Comparison of ENCODE assay signal across 13 mouse cellular contexts in genomic region chr8:116945169-116945910, GRCm38 (mm10). TPM values are rescaled to one million over a fixed set of nuclear protein-coding genes. Genes with fewer than 3 reads are reported as not detected.
A peak's percentile ranks its signal among the peaks of the same experiment; 100 is the strongest.
DNase-seq lines count a peak whose midpoint lies in the region; ATAC-seq lines count a peak whose summit lies in the region.
"Had no signal": no experiment of that assay in that cellular context is flagged by ENCODE, and none has a peak within 500 bp of the region (broad histone marks: within the 10 kb centered on the region; RNA-seq: fewer than 3 reads in every experiment).

No protein-coding gene starts in this region.

- intact Hi-C loops in left cerebral cortex, postnatal 10 days (cut with DNase I) = no loop called here

- no peak for ATAC-seq in heart, embryonic 15.5 days (replicated peaks; ENCODE audit: insufficient number of reproducible peaks, insufficient read depth, low FRiP score, low read depth)
- ATAC-seq in midbrain, embryonic 12.5 days (ENCODE audit: low FRiP score, low read depth) = no peak
- no peak for ATAC-seq in midbrain, embryonic 11.5 days (ENCODE audit: low FRiP score)
- peak; percentile 30 for ATAC-seq in megakaryocyte progenitor cell, adult 5-6 weeks (replicated peaks; ENCODE audit: poor library complexity)
- ATAC-seq: inflammation-experienced regulatory T-cells, adult 6 months had no signal

- H3K9me3 ChIP-seq in heart, embryonic 15.5 days (replicated peaks) = no peaks in the 10 kb centered on the region
- H3K9me3 ChIP-seq in midbrain, embryonic 12.5 days = no peaks in the 10 kb centered on the region
- H3K9me3 ChIP-seq in midbrain, embryonic 11.5 days (ENCODE audit: control insufficient read depth, low read length) = no peaks in the 10 kb centered on the region
- H3K9me3 ChIP-seq: embryonic facial prominence, embryonic 15.5 days had no signal

- DNase-seq in heart, adult 18-20 months = no peak
- DNase-seq in midbrain, embryonic 11.5 days (ENCODE audit: low spot score, missing footprints) = no peak
- DNase-seq in right cerebral cortex, adult 2 months (ENCODE audit: low spot score in 2 of 2) = no peak
- DNase-seq in left cerebral cortex, postnatal 10 days (ENCODE audit: extremely low spot score in 1 of 2, low spot score in 2 of 2) = no peak
- DNase-seq: adrenal gland, postnatal 25 days; cerebellum, postnatal 14 days; lung, postnatal 14 days had no signal

- H3K9ac ChIP-seq in heart, embryonic 15.5 days = no peak overlapping the region
- H3K9ac ChIP-seq in midbrain, embryonic 12.5 days (replicated peaks) = 0 out of 2 replicates have a peak overlapping the region, but pooled peaks have one; percentile 28
- H3K9ac ChIP-seq in midbrain, embryonic 11.5 days (ENCODE audit: low read length) = no peak overlapping the region

- H3K27me3 ChIP-seq in heart, embryonic 15.5 days = no peaks in the 10 kb centered on the region
- H3K27me3 ChIP-seq in midbrain, embryonic 12.5 days = no peaks in the 10 kb centered on the region
- H3K27me3 ChIP-seq in midbrain, embryonic 11.5 days (ENCODE audit: control insufficient read depth, insufficient read depth, low read length) = no peaks in the 10 kb centered on the region
- H3K27me3 ChIP-seq: embryonic facial prominence, embryonic 15.5 days had no signal

- H3K4me3 ChIP-seq in heart, embryonic 15.5 days = no peak overlapping the region
- H3K4me3 ChIP-seq in midbrain, embryonic 12.5 days = no peak overlapping the region
- H3K4me3 ChIP-seq in midbrain, embryonic 11.5 days (ENCODE audit: low read depth, low read length) = no peak overlapping the region
- H3K4me3 ChIP-seq in brown adipose tissue, adult 24 weeks (ENCODE audit: insufficient read depth, low read depth, low read length) = peak overlapping the region; percentile 96

- whole genome bisulfite sequencing in heart, embryonic 15.5 days = 55% methylated on average over 9 of the region's 9 CpGs
- WGBS in midbrain, embryonic 12.5 days = 91% methylated on average over 9 of the region's 9 CpGs
- WGBS in midbrain, embryonic 11.5 days = 86% methylated on average over 9 of the region's 9 CpGs

- peak overlapping the region; percentile 86 for H3K4me2 ChIP-seq in heart, embryonic 15.5 days
- H3K4me2 ChIP-seq in midbrain, embryonic 12.5 days (replicated peaks) = no peak overlapping the region
- H3K4me2 ChIP-seq in midbrain, embryonic 11.5 days = no peak overlapping the region

- H3K4me1 ChIP-seq in heart, embryonic 15.5 days (replicated peaks) = peaks cover 52% of the 10 kb centered on the region
- peaks cover 16% of the 10 kb centered on the region for H3K4me1 ChIP-seq in midbrain, embryonic 12.5 days
- peaks cover 9% of the 10 kb centered on the region; the same call in 1 of the 2 replicates for H3K4me1 ChIP-seq in midbrain, embryonic 11.5 days (ENCODE audit: control insufficient read depth, insufficient read depth, low read length)
- H3K4me1 ChIP-seq in brown adipose tissue, adult 24 weeks (ENCODE audit: control insufficient read depth, insufficient read depth, insufficient read length, low read length) = peaks cover 8% of the 10 kb centered on the region

- no peaks in the 10 kb centered on the region for H3K36me3 ChIP-seq in heart, embryonic 15.5 days
- H3K36me3 ChIP-seq in midbrain, embryonic 12.5 days = 0 out of 2 replicates have a peak, but pooled peaks cover 5% of the 10 kb centered on the region
- H3K36me3 ChIP-seq in midbrain, embryonic 11.5 days (ENCODE audit: control insufficient read depth, insufficient read depth, low read length) = no peaks in the 10 kb centered on the region
- H3K36me3 ChIP-seq: embryonic facial prominence, embryonic 15.5 days had no signal

- H3K27ac ChIP-seq in heart, embryonic 15.5 days = peak overlapping the region; percentile 89
- H3K27ac ChIP-seq in midbrain, embryonic 12.5 days (replicated peaks) = no peak overlapping the region
- no peak overlapping the region for H3K27ac ChIP-seq in midbrain, embryonic 11.5 days (ENCODE audit: low read depth, low read length)
- peak overlapping the region; percentile 48 for H3K27ac ChIP-seq in brown adipose tissue, adult 24 weeks (replicated peaks; ENCODE audit: low read depth, low read length)
- H3K27ac ChIP-seq: embryonic facial prominence, embryonic 15.5 days had no signal

RNA-seq across cellular contexts. Expression of gene Atmin, which starts 2.1 kb away (rescaled TPM):
- polyA plus RNA-seq in heart, embryonic 15.5 days (2015; fragmentation: Nextera tagmentation; extraction: Ambion mirVana) = 7.9 and 10.5 TPM in 2 replicates
- 10 to 100 TPM; 15.5 to 16.2 TPM for total RNA-seq in heart, adult 18-20 months (2021)
- polyA plus RNA-seq in midbrain, embryonic 12.5 days (2016; fragmentation: Nextera tagmentation; extraction: Ambion mirVana) = 17.7 and 20.8 TPM in 2 replicates
- polyA plus RNA-seq in midbrain, embryonic 11.5 days (2014; fragmentation: Nextera tagmentation; extraction: Ambion mirVana) = 16.8 and 17.5 TPM in 2 replicates
- polyA plus RNA-seq in brown adipose tissue, adult 24 weeks (2012; ENCODE audit: insufficient read depth, insufficient read length, missing spikeins) = 5.1 and 8.7 TPM in 2 replicates
- 11.4 and 14.3 TPM in 2 replicates for total RNA-seq in megakaryocyte progenitor cell, adult 5-6 weeks (2015)
- total RNA-seq in megakaryocyte progenitor cell, adult 5-6 weeks (2017) = 10.8 and 11.1 TPM in 2 replicates
- 10 to 100 TPM; 32.4 to 34.1 TPM for total RNA-seq in left cerebral cortex, postnatal 10 days (2021)

RNA-seq across cellular contexts. Expression of gene Cenpn, which starts 23.8 kb away (rescaled TPM):
- 22.9 and 26.5 TPM in 2 replicates for polyA plus RNA-seq in heart, embryonic 15.5 days (2015; fragmentation: Nextera tagmentation; extraction: Ambion mirVana)
- total RNA-seq in heart, adult 18-20 months (2021) = under 1 TPM; 0.25 to 0.69 TPM
- polyA plus RNA-seq in midbrain, embryonic 12.5 days (2016; fragmentation: Nextera tagmentation; extraction: Ambion mirVana) = 32.7 and 35.6 TPM in 2 replicates
- polyA plus RNA-seq in midbrain, embryonic 11.5 days (2014; fragmentation: Nextera tagmentation; extraction: Ambion mirVana) = 53.0 and 54.0 TPM in 2 replicates
- 1.5 and 2.1 TPM in 2 replicates for polyA plus RNA-seq in brown adipose tissue, adult 24 weeks (2012; ENCODE audit: insufficient read depth, insufficient read length, missing spikeins)
- total RNA-seq in megakaryocyte progenitor cell, adult 5-6 weeks (2015) = 47.2 and 48.4 TPM in 2 replicates
- total RNA-seq in megakaryocyte progenitor cell, adult 5-6 weeks (2017) = 32.0 and 32.2 TPM in 2 replicates
- 1 to 10 TPM; 2.3 to 3.3 TPM for total RNA-seq in left cerebral cortex, postnatal 10 days (2021)

RNA-seq across cellular contexts. Expression of gene Cmc2, which starts 24.1 kb away (rescaled TPM):
- 98.4 and 142 TPM in 2 replicates for polyA plus RNA-seq in heart, embryonic 15.5 days (2015; fragmentation: Nextera tagmentation; extraction: Ambion mirVana)
- 10 to 100 TPM; 70.9 to 92.4 TPM for total RNA-seq in heart, adult 18-20 months (2021)
- 65.5 and 76.1 TPM in 2 replicates for polyA plus RNA-seq in midbrain, embryonic 12.5 days (2016; fragmentation: Nextera tagmentation; extraction: Ambion mirVana)
- polyA plus RNA-seq in midbrain, embryonic 11.5 days (2014; fragmentation: Nextera tagmentation; extraction: Ambion mirVana) = 77.6 and 79.5 TPM in 2 replicates
- 81.1 and 117 TPM in 2 replicates for polyA plus RNA-seq in brown adipose tissue, adult 24 weeks (2012; ENCODE audit: insufficient read depth, insufficient read length, missing spikeins)
- 34.4 and 41.4 TPM in 2 replicates for total RNA-seq in megakaryocyte progenitor cell, adult 5-6 weeks (2015)
- total RNA-seq in megakaryocyte progenitor cell, adult 5-6 weeks (2017) = 70.7 and 79.0 TPM in 2 replicates
- 10 to 100 TPM in 1 of 2 experiments, 1 to 10 TPM in 1; 10.0 to 11.3 TPM for total RNA-seq in left cerebral cortex, postnatal 10 days (2021)

RNA-seq across cellular contexts. Expression of gene 1700030J22Rik, which starts 33.4 kb away (rescaled TPM):
- polyA plus RNA-seq in heart, embryonic 15.5 days (2015; fragmentation: Nextera tagmentation; extraction: Ambion mirVana) = 0.58 and 0.77 TPM in 2 replicates
- total RNA-seq in heart, adult 18-20 months (2021) = under 1 TPM; 0.42 to 0.49 TPM
- polyA plus RNA-seq in midbrain, embryonic 12.5 days (2016; fragmentation: Nextera tagmentation; extraction: Ambion mirVana) = 4.3 and 5.2 TPM in 2 replicates
- 2.7 and 3.8 TPM in 2 replicates for polyA plus RNA-seq in midbrain, embryonic 11.5 days (2014; fragmentation: Nextera tagmentation; extraction: Ambion mirVana)
- polyA plus RNA-seq in brown adipose tissue, adult 24 weeks (2012; ENCODE audit: insufficient read depth, insufficient read length, missing spikeins) = 0.36 and 0.58 TPM in 2 replicates
- not detected in 2 replicates for total RNA-seq in megakaryocyte progenitor cell, adult 5-6 weeks (2015)
- 0.24 TPM in 1 of 2 replicates, not detected in the other for total RNA-seq in megakaryocyte progenitor cell, adult 5-6 weeks (2017)
- total RNA-seq in left cerebral cortex, postnatal 10 days (2021) = 10 to 100 TPM; 11.3 to 12.5 TPM

RNA-seq across cellular contexts. Expression of gene Gcsh, which starts 48.0 kb away (rescaled TPM):
- 66.1 and 78.2 TPM in 2 replicates for polyA plus RNA-seq in heart, embryonic 15.5 days (2015; fragmentation: Nextera tagmentation; extraction: Ambion mirVana)
- 10 to 100 TPM; 62.1 to 63.3 TPM for total RNA-seq in heart, adult 18-20 months (2021)
- 107 and 115 TPM in 2 replicates for polyA plus RNA-seq in midbrain, embryonic 12.5 days (2016; fragmentation: Nextera tagmentation; extraction: Ambion mirVana)
- polyA plus RNA-seq in midbrain, embryonic 11.5 days (2014; fragmentation: Nextera tagmentation; extraction: Ambion mirVana) = 146 and 158 TPM in 2 replicates
- polyA plus RNA-seq in brown adipose tissue, adult 24 weeks (2012; ENCODE audit: insufficient read depth, insufficient read length, missing spikeins) = 205 and 234 TPM in 2 replicates
- 52.1 and 59.5 TPM in 2 replicates for total RNA-seq in megakaryocyte progenitor cell, adult 5-6 weeks (2015)
- total RNA-seq in megakaryocyte progenitor cell, adult 5-6 weeks (2017) = 64.6 and 71.7 TPM in 2 replicates
- total RNA-seq in left cerebral cortex, postnatal 10 days (2021) = 10 to 100 TPM; 43.3 to 43.7 TPM

Comparison
In these comparisons a context has a peak if more than half of its experiments do, and no peak if none do; other contexts are left out.
1. H3K27ac ChIP-seq: peak in heart, embryonic 15.5 days (single experiment) and brown adipose tissue, adult 24 weeks (single experiment); none in midbrain, embryonic 12.5 days (single experiment) and midbrain, embryonic 11.5 days (single experiment).